Mouse (Mus musculus): ENCODE measurements around the gene Carm1. TPM values are rescaled to one million over a fixed set of nuclear protein-coding genes. Genes with fewer than 3 reads are reported as not detected.

The Carm1 gene
- polyA plus RNA-seq, 1 experiment from 2014 or later, result 29.9 TPM

DNA sequence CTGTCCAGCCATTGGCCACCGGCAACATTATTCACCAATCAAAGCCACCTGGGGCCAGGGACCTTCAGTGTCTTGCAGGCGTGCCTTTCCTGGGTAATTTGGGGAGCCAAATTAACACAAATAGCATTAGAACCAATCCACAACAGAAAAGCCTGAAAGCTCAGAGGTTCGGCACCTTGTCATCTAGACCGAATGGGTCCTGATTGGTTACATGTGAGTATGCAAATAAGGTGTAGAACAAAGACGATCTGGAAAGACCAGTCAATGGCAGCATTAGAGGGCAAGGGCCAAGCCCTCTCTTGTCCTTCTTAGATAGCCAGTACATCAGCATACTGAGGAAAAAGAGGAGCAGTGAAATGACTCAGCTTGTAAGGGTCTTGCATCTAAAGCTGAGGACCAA is 59.2 kb downstream of the Carm1 start:
- Histone ChIP-seq H3K9me3 (no peaks in the 10 kb centered on the region), H3K36me3 (no peaks in the 10 kb centered on the region), H3K4me1 (replicated peaks) (no peaks in the 10 kb centered on the region), H3K27ac (no peak overlapping the region), H3K4me3 (no peak overlapping the region), H3K27me3 (no peaks in the 10 kb centered on the region), H3K4me2 (no peak overlapping the region), H3K9ac (no peak overlapping the region)
- WGBS, result 69% methylated on average over 5 of the region's 5 CpGs
- no peak for ATAC-seq (ENCODE audit: low FRiP score)

DNA sequence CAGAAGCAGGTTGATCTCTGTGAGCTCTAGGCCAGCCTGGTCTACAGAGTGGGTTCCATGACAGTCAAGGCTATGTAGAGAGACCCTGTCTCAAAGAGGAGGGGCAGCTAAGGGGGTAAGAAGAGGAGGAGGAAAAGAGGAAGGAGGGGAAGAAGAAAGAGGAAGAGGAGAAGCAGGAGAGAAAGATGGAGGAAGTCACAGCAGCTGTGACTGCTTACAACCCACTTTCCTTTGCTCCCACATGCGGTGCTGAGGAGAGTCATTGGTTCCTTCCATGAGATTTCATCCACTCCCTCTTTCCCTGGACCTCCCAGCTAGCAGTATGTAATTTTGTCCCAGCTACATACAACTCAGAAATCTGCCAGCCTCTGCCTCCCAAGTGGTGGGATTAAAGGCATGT is 60.0 kb downstream of the Carm1 start:
- no peaks in the 10 kb centered on the region for H3K36me3 ChIP-seq
- H3K9me3 ChIP-seq, result no peaks in the 10 kb centered on the region
- 83% methylated on average over 1 of the region's 1 CpGs for WGBS

DNA sequence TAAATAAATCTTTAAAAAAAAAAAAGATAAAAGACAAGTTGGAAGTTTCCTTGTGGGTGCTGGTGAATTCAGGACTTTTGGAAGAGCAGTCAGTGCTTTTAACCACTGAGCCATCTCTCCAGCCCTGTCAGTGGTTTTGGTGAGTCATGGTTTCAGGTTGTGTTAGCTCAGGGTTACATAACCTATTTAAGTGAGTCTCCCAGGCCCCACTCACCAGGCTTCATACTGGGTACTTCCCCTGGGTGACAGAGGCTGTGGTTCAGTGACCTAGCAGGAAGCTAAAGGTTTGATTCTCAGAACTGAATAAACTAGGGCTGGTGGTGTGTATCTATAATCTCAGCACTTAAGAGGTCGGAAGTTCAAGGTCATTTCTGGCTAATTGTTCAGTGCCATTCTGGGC is 63.2 kb downstream of the Carm1 start:
- no peaks in the 10 kb centered on the region for H3K27me3 ChIP-seq
- no peak overlapping the region for H3K4me3 ChIP-seq
- no peaks in the 10 kb centered on the region for H3K36me3 ChIP-seq
- H3K9ac ChIP-seq, result no peak overlapping the region
- no peak overlapping the region for H3K4me2 ChIP-seq
- peaks cover 2% of the 10 kb centered on the region; the same call in 1 of the 2 replicates for H3K4me1 ChIP-seq (replicated peaks)
- ATAC-seq (ENCODE audit: low FRiP score), result no peak
- no peak overlapping the region for H3K27ac ChIP-seq
- 94% methylated on average over 1 of the region's 1 CpGs for WGBS
- H3K9me3 ChIP-seq, result no peaks in the 10 kb centered on the region

More for the DNA sequence above, 60.0 kb downstream of the Carm1 start:
- Histone ChIP-seq H3K4me1 (replicated peaks) (no peaks in the 10 kb centered on the region), H3K4me2 (no peak overlapping the region), H3K4me3 (no peak overlapping the region), H3K9ac (no peak overlapping the region), H3K27ac (no peak overlapping the region), H3K27me3 (no peaks in the 10 kb centered on the region)
- ATAC-seq (ENCODE audit: low FRiP score), result no peak

DNA sequence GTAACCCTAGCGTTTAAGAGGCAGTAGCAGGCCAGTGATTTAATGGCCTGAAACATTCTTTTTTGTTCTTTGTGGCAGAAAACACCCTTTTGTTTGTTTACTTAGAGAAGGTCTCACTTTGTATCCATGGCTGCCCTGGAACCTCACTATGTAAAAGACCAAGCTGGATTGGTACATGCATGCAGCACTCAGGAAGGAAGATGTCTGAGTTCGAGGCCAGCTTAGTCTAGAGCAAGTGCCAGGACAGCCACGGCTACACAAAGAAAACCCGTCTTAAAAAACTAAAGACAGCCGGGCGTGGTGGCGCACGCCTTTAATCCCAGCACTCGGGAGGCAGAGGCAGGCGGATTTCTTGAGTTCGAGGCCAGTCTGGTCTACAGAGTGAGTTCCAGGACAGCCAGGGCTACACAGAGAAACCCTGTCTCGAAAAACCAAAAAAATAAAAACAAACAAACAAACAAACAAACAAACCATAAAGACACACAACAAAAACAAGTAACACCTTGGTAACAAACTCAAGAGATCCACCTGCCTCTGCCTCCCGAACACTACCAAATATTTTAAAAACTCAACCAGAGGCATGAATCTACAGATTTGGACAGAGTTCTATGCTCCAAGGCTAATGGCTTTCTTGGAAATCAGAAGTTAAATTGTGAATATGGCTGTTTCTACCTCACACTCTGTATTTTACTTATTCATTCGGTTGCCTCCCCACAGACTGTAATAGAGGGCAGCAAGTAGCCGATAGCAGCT is 68.3 kb downstream of the Carm1 start:
- Histone ChIP-seq H3K4me3 (peak overlapping the region; percentile 75), H3K4me2 (peak overlapping the region; percentile 61), H3K9ac (peak overlapping the region; percentile 81), H3K9me3 (no peaks in the 10 kb centered on the region), H3K27ac (peak overlapping the region; percentile 99), H3K36me3 (no peaks in the 10 kb centered on the region), H3K4me1 (replicated peaks) (peaks cover 34% of the 10 kb centered on the region), H3K27me3 (no peaks in the 10 kb centered on the region)
- no peak for ATAC-seq (ENCODE audit: low FRiP score)
- 79% methylated on average over 15 of the region's 15 CpGs for WGBS

DNA sequence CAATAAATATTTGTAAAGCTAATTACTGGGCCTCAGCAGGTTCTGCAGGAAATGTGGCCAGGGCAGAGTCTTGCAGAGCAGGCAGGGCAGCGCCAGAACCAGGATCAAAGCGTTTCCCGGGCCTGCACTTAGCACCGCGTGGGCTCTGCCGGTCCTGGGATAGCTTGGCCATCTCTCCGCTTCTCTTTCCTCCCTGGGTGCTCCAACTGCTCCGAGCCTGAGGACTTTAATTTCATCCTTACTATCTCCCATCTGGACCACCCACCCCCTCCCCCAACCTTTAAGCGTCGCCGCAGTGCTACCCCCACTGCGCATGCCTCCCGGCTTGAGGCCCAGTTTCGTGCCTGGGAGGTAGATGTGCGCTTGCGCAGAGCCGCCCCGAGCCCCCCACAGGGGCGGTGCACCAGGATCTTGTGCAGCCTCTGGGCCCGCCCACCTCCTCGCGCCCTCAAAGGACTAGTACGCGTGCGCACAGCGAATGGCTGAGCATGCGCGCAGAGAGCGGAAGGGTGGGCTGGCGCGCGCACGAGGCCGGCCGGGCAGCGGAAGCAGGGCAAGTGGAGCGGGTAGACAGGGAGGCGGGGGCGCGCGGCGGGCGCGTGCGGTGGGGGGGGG is 69.0 kb downstream of the Carm1 start, which contains the start of gene Smarca4:
Smarca4 (plus strand) TSS at position 553 of the 615 bp plus-strand sequence.
- H3K9me3 ChIP-seq, result no peaks in the 10 kb centered on the region
- H3K36me3 ChIP-seq, result no peaks in the 10 kb centered on the region
- H3K4me2 ChIP-seq, result peak within 1 kb of the TSS; percentile 82
- H3K4me3 ChIP-seq, result peak within 1 kb of the TSS; percentile 75
- peak within 1 kb of the TSS; percentile 91 for H3K9ac ChIP-seq
- peak within 1 kb of the TSS; percentile 99 for H3K27ac ChIP-seq
- WGBS, result under 1% methylated on average over 35 of the region's 45 CpGs
- no peaks in the 10 kb centered on the region for H3K27me3 ChIP-seq
- H3K4me1 ChIP-seq (replicated peaks), result peaks cover 40% of the 10 kb centered on the region
- peak; percentile 96 for ATAC-seq (ENCODE audit: low FRiP score)

DNA sequence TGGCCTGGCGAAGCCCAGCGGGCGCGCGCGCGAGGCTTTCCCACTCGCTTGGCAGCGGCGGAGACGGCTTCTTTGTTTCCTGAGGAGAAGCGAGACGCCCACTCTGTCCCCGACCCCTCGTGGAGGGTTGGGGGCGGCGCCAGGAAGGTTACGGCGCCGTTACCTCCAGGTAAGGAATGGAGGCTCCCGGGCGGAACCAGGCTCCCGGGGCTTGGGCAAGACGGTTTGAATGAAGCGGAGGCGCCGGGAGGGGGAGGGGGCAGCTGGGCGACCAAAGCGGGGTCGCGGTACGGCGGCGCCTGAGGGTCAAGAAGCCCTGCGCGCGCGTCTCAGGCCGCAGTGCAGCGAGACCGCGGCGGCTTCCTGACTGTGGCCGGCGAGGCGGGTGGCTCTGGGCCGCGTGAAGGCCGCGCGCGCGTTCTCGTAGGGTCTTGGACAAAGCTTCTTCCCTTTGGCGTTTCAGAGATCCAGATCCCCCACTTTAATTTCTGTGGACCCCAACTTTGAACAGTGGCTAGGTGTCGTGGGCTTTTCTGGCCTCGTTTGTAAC is 69.6 kb downstream of the Carm1 start:
- no peaks in the 10 kb centered on the region for H3K36me3 ChIP-seq
- no peaks in the 10 kb centered on the region for H3K27me3 ChIP-seq
- H3K4me3 ChIP-seq, result peak overlapping the region; percentile 75
- H3K27ac ChIP-seq, result peak overlapping the region; percentile 99
- H3K9me3 ChIP-seq, result no peaks in the 10 kb centered on the region
- peak overlapping the region; percentile 82 for H3K4me2 ChIP-seq
- peaks cover 43% of the 10 kb centered on the region for H3K4me1 ChIP-seq (replicated peaks)
- peak; percentile 87 for ATAC-seq (ENCODE audit: low FRiP score)
- H3K9ac ChIP-seq, result peak overlapping the region; percentile 91
- under 1% methylated on average over 47 of the region's 57 CpGs for WGBS

DNA sequence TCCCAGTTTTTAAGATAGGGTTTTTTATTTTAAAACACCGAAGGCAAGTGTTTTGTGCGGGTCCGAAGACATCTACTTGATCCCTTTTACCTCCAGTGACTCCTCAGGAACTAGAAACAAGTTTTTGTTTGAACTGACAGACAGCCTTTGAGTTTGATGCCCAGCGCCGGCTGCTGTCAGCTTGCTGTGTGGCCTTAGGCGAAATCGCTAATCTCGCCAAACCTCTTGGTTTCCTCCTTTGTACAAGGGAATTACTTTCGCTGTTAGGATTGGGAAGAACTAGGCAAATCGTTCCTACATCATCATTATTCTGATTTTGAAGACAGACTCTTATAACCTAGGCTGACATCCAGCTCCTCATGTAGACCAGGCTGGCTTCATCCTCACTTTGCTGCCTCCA is 70.4 kb downstream of the Carm1 start:
- ATAC-seq (ENCODE audit: low FRiP score), result no peak
- WGBS, result 8% methylated on average over 10 of the region's 10 CpGs

DNA sequence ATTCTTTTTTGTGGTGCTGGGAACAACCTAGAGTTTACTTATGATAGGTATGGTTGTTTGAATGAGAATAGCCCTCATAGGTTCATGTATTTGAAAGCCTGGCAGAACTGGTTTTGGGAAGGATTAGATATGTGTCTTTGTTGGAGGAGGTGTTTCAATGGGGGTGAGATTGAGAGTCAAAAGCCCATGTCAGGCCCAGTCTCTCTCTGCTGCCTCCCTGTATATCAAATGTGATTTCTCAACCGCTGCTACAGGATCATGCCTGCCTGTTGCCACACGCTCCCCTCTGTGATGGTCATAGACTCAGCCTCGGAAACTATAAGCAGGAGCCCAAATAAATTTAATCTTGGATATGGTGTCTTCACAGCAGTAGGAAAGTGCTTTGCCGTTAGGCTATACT is 73.5 kb downstream of the Carm1 start:
- no peaks in the 10 kb centered on the region for H3K9me3 ChIP-seq
- H3K27ac ChIP-seq, result no peak overlapping the region
- peaks cover 53% of the 10 kb centered on the region for H3K4me1 ChIP-seq (replicated peaks)
- H3K9ac ChIP-seq, result no peak overlapping the region
- H3K4me3 ChIP-seq, result no peak overlapping the region
- WGBS, result 84% methylated on average over 4 of the region's 4 CpGs
- H3K4me2 ChIP-seq, result no peak overlapping the region
- no peak for ATAC-seq (ENCODE audit: low FRiP score)
- no peaks in the 10 kb centered on the region for H3K36me3 ChIP-seq
- H3K27me3 ChIP-seq, result no peaks in the 10 kb centered on the region

More for the DNA sequence above, 70.4 kb downstream of the Carm1 start:
- Histone ChIP-seq H3K4me3 (peak overlapping the region; percentile 75), H3K27ac (peak overlapping the region; percentile 99), H3K9ac (peak overlapping the region; percentile 91), H3K27me3 (no peaks in the 10 kb centered on the region), H3K4me2 (peak overlapping the region; percentile 82), H3K36me3 (no peaks in the 10 kb centered on the region), H3K4me1 (replicated peaks) (peaks cover 43% of the 10 kb centered on the region), H3K9me3 (no peaks in the 10 kb centered on the region)

DNA sequence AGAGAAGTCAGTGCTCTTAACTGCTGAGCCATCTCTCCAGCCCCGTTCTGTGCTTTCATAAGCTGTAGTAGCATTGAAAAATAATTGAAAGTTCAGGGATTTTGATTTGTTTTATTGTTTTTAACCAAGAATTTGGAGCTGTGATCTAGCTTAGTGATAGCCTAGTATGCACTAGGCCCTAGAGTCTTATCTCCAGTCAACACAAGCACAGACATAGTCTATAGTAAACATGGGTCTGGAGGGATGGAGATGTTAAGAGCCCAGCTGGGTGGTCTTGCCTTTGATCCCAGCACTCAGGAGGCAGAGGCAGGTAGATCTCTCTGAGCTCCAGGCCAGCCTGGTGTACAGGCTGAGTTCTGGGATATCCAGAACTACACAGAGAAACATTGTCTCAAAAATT is 76.0 kb downstream of the Carm1 start:
- Histone ChIP-seq H3K4me2 (no peak overlapping the region), H3K9ac (no peak overlapping the region), H3K27me3 (no peaks in the 10 kb centered on the region), H3K36me3 (no peaks in the 10 kb centered on the region), H3K27ac (no peak overlapping the region), H3K4me1 (replicated peaks) (peaks cover 58% of the 10 kb centered on the region), H3K9me3 (no peaks in the 10 kb centered on the region), H3K4me3 (no peak overlapping the region)
- no peak for ATAC-seq (ENCODE audit: low FRiP score)
- 98% methylated on average over 1 of the region's 1 CpGs for WGBS

DNA sequence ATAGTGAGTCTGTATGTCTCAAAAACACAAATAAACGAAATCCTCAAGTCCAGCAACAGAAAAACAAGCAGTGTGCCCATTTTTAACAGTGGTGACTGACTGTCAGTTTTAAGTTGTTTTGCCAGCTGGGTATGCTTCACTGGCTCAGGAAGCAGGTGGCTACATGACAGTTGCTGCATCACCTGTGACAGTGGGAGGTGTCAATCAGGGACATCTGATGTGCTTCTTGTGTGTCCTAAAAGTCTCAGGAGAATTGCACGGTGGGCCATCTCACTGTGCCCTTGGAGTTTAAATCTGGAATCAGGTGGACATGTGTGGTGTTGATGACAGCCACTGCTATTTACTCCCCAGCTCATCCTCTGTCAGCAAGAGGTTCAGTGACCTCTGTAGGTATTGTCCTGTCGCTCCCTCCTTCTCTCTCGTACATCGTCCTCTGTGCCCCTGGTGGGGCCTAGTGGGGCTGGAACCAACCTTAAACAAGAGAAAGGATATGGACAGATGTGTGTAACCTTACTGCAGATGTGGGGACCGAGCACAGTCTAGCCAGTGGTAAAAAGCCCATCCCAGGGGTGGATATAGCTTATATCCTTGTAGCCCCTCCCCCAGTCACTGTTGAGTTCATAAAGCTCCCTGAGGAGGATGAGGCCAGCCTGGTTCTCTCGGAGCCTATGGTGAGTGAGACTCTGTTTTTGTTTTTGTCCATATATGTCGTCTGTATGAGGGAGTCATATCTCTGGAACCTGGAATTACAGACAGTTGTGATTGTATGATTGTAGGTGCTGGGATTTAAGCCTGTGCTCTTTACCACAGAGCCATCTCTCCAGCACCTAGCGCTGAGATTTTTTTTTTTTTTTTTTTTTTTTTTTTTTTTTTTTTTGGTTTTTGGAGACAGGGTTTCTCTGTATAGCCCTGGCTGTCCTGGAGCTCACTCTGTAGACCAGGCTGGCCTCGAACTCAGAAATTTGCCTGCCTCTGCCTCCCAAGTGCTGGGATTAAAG is 78.9 kb downstream of the Carm1 start:
- no peak overlapping the region for H3K4me2 ChIP-seq
- H3K27ac ChIP-seq, result no peak overlapping the region
- no peaks in the 10 kb centered on the region; the same call in 1 of the 2 replicates for H3K36me3 ChIP-seq
- H3K27me3 ChIP-seq, result no peaks in the 10 kb centered on the region
- no peak for ATAC-seq (ENCODE audit: low FRiP score)
- WGBS, result 83% methylated on average over 10 of the region's 10 CpGs
- no peak overlapping the region for H3K9ac ChIP-seq
- H3K4me1 ChIP-seq (replicated peaks), result peaks cover 29% of the 10 kb centered on the region
- H3K9me3 ChIP-seq, result no peaks in the 10 kb centered on the region
- H3K4me3 ChIP-seq, result no peak overlapping the region

DNA sequence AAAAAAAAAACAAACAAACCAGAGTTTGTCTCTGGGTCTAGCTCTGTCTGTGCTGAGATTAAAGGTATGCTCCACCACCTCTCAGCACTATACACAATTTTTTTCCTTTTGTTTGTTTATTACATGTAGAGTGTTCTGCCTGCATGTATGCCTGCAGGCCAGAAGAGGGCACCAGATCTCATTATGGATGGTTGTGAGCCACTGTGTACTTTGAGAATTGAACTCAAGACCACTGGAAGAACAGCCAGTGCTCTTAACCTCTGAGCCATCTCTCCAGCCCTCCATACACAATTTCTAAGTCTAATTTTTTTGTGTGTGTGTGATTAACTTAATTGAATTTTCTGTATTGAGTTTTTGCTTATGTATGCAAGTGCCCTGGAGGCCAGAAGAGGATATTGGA is 79.9 kb downstream of the Carm1 start:
- no peak overlapping the region for H3K27ac ChIP-seq
- H3K27me3 ChIP-seq, result no peaks in the 10 kb centered on the region
- H3K4me1 ChIP-seq (replicated peaks), result peaks cover 26% of the 10 kb centered on the region
- no peaks in the 10 kb centered on the region for H3K9me3 ChIP-seq
- H3K9ac ChIP-seq, result no peak overlapping the region
- H3K4me3 ChIP-seq, result no peak overlapping the region
- no peak overlapping the region for H3K4me2 ChIP-seq
- no peak for ATAC-seq (ENCODE audit: low FRiP score)
- no peaks in the 10 kb centered on the region; the same call in 1 of the 2 replicates for H3K36me3 ChIP-seq
